Mouse (Mus musculus): Measurements from ENCODE around the gene Erc2.

Erc2 gene

GRCm38 (mm10) chr14:28445737-28446136, 823.5 kb downstream of the Erc2 start:
- no peak for DNase-seq (ENCODE audit: low spot score)

- no peak for DNase-seq (ENCODE audit: low spot score)
These were observed 829.5 kb downstream of the Erc2 start for GRCm38 (mm10) chr14:28451771-28452170.

GRCm38 (mm10) chr14:28456372-28457076, 834.3 kb downstream of the Erc2 start:
- peak; percentile 24 for DNase-seq (ENCODE audit: low spot score)

GRCm38 (mm10) chr14:28457428-28457827, 835.2 kb downstream of the Erc2 start:
- DNase-seq (ENCODE audit: low spot score): no peak

GRCm38 (mm10) chr14:28467956-28468355, 845.7 kb downstream of the Erc2 start:
- DNase-seq (ENCODE audit: low spot score): no peak

GRCm38 (mm10) chr14:28469696-28470095, 847.5 kb downstream of the Erc2 start:
- DNase-seq (ENCODE audit: low spot score): peak; percentile 56

GRCm38 (mm10) chr14:28470212-28470611, 848.0 kb downstream of the Erc2 start:
- DNase-seq (ENCODE audit: low spot score): no peak

GRCm38 (mm10) chr14:28475012-28475411, 852.8 kb downstream of the Erc2 start:
- no peak for DNase-seq (ENCODE audit: low spot score)

GRCm38 (mm10) chr14:28475421-28475820, 853.2 kb downstream of the Erc2 start:
- no peak for DNase-seq (ENCODE audit: low spot score)

- no peak for DNase-seq (ENCODE audit: low spot score)
These were observed 854.5 kb downstream of the Erc2 start for GRCm38 (mm10) chr14:28476746-28477145.

GRCm38 (mm10) chr14:28480866-28481265, 858.6 kb downstream of the Erc2 start:
- DNase-seq (ENCODE audit: low spot score): no peak

GRCm38 (mm10) chr14:28493806-28494205, 871.6 kb downstream of the Erc2 start:
- DNase-seq (ENCODE audit: low spot score): no peak

GRCm38 (mm10) chr14:28494273-28494672, 872.0 kb downstream of the Erc2 start:
- DNase-seq (ENCODE audit: low spot score): no peak

GRCm38 (mm10) chr14:28501216-28501878, 879.1 kb downstream of the Erc2 start:
- DNase-seq (ENCODE audit: low spot score): no peak

- DNase-seq (ENCODE audit: low spot score): no peak
These were observed 881.0 kb downstream of the Erc2 start for GRCm38 (mm10) chr14:28503276-28503675.

- DNase-seq (ENCODE audit: low spot score): no peak
These were observed 882.1 kb downstream of the Erc2 start, which contains the start of gene Wnt5a for GRCm38 (mm10) chr14:28504101-28505050. TSS of gene Wnt5a (plus strand) at chr14:28504750.

- peak; percentile 44 for DNase-seq (ENCODE audit: low spot score)
These were observed 882.9 kb downstream of the Erc2 start for GRCm38 (mm10) chr14:28505051-28505585.

GRCm38 (mm10) chr14:28505586-28506375, 883.6 kb downstream of the Erc2 start:
- no peak for DNase-seq (ENCODE audit: low spot score)

GRCm38 (mm10) chr14:28506376-28506831, 884.2 kb downstream of the Erc2 start:
- peak; percentile 39 for DNase-seq (ENCODE audit: low spot score)

GRCm38 (mm10) chr14:28507011-28507410, 884.8 kb downstream of the Erc2 start:
- no peak for DNase-seq (ENCODE audit: low spot score)

GRCm38 (mm10) chr14:28507471-28507870, 885.2 kb downstream of the Erc2 start:
- peak; percentile 48 for DNase-seq (ENCODE audit: low spot score)
